Mouse (Mus musculus): ENCODE data around the gene Scn1b.

Gene Scn1b

DNA sequence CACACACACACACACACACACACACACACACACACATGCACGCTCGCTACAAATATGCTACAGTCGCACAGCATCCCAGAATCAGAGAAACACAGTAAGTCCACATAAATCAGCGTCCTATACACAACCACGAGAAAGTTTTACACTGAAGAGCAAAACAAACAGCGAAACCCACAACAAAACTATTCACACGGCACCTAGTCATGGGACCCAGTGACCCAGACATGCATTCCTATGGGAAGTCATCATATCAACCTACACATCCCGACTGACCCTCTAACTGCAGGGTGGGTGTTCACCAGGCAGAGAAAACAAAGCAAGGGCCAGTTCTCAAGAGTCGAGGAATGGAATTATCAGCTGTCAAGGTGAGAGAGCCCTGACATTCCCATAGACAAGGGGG is 22.5 kb upstream of the Scn1b start:
- no peak for DNase-seq

DNA sequence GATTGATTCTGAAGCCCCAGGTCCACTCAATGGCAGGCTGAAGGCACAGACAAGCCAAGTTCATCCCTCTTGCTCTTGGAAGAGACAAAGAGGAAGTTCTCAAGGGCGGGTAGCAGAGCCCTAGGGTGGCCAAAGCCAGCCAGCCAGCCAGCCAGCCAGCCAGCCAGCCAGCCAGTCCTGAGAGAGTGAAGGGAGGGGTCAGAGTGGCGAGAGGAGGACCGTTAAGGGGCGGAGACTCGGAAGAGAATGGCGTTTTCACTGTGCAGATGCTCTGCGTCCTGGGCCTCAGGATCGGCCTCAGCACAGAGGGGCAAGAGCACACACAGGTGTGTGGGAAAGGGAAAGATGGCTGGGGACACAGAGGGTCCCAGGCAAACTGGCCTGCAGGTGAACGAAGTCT is 22.0 kb upstream of the Scn1b start:
- DNase-seq, result peak; percentile 50

DNA sequence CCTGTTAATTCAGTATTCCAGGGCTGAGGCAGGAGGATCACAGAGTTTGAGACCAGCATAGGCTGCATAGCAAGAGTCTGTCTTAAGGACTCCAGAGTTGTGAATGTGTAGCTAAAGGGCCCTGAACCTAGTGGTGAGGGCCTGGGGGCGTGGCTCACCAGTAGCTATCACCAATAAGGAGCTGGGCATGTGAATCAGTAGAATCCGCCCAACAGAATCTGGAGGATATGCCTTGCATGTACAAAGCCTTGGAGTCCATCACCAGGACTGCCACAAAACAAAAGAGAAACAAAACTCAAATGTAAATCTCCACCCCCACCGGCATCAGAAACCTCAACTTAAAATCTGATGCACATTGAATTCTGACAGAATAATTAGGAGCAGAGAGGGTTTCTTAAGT is 21.3 kb upstream of the Scn1b start:
- DNase-seq, result no peak

DNA sequence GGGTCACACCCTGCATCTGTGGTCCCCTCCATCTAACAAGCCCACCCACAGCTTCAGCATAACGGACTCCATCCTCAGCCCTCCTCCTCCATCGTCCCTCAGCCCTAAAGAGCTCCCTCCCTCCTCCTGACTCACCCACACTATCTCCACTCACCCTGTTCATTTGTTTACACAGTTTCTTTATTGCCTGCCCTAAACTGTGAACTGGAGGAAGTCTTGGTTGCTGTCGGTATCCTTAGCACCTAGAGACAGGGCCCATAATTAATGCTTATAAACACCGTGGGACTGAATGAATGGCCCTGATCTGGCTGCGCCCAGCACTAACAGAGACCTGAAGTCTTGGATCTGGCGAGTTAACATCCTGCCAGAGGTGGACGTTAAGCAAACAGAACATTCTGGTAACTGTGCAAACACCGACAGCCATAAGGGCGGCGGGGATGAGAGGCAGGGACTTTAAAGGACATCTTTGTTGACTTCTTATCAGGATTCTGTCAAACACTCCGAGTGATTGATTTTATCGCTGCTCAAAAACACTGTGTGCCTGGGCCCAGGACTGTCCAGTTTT is 18.9 kb upstream of the Scn1b start:
- DNase-seq, result no peak

DNA sequence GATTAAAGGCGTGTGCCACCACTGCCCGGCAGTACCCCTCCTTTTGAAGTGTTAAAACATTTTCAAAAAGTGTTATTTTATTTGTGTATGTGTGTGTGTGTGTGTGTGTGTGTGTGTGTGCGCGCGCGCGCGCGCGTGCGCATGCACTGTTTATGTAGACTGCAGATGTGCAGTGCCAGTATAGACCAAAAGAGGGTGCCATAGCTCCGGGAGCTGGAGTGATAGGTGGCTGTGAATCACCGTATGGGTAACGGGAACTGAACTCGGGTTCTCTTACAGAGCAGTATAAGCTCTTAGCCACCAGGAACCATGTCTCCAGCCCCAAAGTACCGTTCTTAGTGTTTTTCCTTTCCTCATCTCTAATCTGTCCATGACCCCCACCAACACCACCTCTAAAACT is 18.1 kb upstream of the Scn1b start:
- no peak for DNase-seq

DNA sequence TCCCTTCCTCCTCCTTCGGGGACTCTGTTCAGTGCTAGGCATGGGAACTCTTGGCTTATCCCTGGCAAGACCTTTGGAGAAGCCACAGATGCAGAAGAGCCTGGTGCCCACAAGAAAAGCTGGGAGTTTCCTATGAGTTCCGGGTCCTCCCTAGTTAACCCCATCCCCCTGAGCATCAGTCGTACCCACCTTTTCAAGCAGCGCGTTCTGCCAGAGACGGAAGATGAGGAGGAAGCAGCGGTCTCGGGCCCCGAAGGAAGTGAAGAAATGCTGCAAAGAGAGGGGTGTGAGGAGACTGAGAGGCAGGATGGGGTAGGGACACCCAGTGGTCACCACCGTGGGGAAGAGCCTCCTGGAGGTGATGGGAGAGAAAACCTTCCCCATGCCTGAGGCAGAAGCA is 14.1 kb upstream of the Scn1b start:
- no peak for DNase-seq

DNA sequence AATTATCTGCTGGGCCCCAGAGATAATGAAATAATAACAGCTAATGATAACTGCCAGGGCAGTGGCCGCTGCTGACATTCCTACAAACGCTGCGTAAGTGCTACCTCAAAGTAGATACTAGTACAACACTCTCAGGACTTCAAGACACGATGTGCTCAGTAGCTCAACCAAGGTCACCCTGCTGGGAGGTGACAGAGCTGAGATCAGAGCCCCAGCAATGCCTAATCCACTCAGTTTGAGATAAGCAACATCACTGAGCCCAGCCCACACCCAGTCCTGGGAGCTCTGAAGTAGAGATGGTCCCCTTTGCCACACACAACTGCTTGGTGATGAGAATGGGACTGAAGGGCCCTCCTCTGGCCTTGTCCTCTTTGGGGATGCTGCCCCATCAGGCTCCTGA is 13.5 kb upstream of the Scn1b start:
- DNase-seq, result no peak

DNA sequence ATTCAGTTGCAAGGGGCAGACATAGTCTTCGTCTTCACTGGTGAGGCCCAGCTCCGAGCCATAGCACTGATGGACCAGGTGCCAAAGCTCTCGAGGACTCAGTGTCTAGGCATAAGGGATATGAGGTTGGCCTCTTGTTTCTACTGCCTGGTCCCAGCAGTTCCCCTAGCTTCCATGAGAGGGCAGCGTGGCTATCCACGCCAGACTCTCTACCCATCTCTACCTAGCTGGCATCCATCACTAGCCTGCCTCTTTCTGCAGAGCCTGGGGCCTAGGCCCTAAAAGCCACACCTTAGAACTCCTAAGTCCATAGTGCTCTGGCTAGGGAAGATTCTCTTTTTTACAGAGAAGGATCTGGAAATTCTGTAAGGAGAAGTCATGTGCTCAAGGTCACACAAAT is 13.0 kb upstream of the Scn1b start:
- DNase-seq, result peak; percentile 83

DNA sequence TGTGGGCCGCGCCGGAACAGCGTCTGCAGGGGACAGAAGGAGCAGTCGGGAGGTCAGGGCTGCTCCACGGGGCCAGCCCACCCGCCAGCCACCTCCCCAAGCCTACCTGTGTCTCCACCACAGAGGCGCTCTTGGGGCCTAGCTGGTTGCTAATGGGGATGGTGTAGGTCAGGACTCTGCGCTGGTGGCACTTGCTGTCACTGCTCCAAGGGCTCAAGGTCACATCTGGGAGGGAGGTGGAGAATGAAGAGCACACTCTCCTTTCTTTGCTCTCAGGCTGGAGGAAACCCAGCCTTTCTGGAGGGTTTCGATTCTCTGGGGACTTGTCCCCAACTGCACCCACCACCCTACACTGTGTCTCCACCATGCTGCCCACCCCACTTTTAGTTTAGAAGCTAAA is 8.9 kb upstream of the Scn1b start:
- DNase-seq, result no peak

DNA sequence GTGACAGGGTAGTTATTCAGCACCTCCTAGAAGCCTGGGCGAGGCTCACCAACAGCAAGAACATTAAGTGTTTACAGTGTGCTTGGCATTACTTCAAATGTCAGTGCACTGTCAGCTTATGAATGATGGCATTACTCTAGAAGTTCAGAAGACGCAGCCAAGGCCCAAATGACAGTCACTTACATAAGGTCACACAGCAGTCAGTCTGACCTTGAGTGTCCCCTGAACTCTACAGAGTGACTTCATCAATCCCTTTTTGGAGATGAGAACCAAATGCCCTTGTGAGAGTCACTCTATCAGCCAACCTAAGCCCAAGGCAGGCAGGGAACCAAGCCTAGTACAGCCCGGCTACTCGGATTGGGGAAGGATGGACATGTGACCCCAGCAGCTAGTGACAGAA is 5.1 kb upstream of the Scn1b start:
- DNase-seq, result no peak

DNA sequence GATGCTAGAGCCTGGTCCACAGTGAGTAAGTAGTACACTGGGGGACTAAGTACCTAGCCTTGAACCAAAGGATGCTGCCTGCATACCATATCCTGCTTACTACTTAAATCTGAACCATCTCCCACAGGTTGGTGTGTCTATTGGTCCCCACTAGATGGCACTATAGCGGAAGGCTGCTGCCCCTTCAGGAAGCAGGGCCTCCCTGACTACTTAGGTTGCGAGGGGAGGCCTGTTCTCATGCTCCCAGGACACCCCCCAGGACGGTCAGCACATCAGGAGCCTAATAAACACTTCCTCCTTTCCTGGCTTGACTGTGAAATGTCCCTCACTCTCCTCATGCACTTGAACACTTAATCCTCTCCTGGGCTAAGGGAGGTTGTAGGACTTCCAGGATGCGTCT is 4.0 kb upstream of the Scn1b start:
- peak; percentile 71 for DNase-seq

DNA sequence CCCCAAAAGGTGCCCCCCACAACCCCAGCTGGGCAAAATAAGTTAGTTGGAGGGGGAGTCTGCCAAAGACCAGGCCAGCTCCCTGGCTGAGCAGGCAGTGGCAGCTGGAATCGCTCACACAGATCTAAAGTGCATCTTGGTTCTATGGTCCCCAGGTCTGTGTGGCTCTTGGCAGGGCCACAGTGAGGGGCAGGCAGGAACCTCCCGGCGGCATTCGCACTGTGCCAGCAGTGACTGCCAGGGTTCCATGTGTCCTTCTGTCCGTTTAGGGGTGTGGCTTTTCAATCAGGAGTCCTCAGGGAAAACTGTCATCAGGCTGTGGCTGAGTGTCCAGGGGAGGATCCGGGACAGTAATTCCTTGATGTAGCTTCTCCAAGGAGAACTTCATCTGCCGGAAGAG is 3.4 kb upstream of the Scn1b start:
- DNase-seq, result no peak

DNA sequence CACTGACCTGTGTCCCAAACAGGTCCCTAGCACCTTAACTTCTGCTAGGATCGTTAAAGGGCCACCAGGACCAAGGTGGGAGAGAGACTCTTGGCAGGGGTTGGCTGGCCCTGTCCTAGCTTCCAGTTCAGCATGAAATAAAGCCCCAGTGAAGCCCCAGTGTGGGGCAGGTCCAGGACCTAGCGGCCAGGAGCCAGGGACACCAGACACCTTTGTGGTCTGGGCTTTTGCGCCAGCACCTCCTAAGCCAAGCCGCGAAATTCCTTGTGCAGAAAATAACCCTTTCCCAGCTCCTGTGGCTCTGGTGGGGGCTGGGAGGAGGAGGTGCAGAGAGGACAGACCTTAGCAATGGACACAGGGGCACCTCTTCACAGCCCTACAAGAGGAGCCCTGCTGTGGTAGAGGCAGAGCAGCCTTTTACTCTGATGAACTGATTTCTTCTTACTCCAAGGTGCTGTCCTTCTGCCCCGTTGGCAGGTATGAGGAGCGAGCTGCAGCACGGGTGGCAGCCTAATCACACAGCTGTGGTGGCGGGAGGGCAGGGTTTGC is 1.4 kb upstream of the Scn1b start:
- DNase-seq, result no peak

DNA sequence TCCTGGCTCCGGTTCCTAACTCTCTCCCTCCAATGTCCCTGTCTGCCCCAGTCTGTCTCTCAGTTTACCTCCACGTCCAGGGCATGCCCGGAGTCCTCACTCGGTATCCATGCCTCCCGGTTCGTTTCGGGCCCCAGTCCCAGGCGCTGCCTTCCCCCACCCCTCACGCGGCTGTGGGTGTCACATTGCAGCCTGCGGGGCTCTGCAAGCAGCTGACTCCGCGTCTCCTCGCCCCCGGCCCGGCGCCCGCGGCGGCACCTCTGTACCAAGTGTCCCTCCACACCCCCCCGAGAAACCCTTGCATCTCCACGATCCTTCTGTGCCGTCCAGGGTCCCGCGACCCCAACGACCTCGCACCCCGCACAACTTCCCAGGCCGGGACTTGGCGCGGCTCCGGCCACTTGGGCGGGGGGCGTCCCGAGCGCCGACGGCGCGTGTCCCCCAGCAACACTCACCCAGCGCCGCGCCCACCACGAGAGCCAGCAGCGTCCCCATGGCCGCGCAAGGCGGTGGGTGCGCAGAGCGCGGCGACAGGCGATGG is 522 bp downstream of the Scn1b start:
- no peak for DNase-seq

DNA sequence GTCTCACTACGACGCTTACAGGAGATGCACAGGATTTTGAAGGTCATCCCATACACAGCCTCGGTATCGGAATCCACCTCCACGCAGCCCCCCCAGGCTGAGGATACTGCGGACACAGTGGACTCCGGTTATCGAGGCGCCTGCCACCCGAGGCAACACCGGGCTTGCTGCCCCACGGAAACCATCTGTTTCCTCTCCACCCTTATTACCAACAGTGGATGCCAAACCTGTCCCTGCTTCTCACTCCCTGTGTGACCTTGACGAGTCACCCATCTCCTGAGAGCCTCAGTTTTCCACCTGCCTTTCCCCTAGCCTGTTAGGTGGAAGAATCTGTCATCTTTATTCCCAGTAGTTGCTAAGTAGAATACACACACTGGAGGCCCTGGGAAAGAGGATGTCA is 1.7 kb downstream of the Scn1b start:
- no peak for DNase-seq

DNA sequence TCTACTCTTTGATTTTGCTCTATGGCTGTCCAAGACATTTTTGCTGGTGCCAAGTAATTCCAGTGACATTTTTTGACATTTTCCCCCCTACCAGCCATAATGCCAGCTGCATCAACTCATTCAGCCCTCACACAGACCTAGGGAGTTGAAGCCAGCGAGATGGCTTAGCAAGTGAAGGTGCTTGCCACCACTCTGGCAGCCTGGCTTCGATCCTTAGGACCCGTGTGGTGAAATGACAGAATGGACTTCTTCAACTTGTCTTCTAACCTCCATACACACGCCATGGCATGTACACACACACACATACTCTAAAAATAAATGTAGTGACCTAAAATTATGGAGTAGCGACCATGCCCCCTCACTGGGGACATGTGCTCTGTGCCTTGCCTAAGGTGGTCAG is 2.4 kb downstream of the Scn1b start:
- no peak for DNase-seq

DNA sequence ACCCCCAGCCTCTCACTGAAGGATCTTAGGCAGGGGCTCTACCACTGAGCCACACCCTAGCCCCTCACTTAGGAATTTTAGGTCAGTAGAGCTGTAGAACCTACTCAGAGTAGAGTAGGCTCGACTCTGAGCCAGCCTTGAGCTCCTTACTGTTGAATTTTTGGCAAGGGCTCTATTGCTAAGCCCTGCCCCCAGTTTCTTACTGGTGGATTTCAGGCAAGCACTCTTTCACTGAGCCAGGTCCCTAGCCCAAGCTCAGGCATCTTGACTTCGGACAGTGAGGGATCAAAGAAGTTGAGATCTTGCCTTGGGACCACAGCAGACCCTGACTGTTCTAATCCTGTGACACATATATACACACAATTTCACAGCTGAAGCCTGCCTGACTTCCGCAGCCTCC is 3.1 kb downstream of the Scn1b start:
- DNase-seq, result no peak

DNA sequence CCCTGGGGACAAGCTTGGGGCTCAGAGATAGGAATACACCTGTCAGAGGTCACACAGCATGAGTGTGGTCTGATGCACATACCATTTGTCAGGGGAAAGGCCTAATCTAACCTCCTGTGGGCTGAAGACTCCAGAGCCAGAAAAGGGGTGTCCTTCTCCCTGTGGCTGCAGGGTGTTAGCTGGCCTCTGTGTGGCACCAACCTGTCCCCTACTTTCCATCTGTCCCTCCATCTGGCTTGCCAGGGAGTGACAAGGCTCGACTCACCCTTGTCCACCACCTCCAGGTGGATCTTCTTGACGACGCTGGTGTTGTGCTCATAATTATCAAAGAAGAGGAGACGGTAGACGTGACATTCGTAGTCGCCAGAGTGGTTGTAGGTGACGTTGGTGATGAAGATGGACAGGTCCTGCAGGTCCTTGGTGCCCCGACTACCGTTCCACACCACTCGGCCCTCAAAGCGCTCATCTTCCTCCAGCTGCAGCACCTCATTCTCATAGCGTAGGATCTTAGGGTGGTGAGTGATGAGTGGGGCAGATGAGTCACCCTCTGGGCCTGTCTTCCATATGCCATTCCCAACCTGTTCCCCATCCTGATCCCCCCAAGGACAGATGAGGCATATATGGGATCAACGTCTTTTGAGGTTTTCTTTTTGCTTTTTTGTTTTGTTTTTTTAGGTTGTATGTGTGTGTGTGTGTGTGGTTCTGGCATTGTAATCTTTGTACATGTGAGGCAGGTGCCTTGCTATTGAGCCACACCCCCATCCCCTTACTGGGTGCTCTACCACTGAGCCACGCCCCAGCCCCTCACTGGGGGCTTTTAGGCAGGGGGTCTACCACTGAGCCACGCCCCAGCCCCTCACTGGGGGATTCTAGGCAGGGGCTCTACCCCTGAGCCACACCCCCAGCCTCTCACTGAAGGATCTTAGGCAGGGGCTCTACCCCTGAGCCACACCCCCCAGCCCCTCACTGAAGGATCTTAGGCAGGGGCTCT is 3.9 kb downstream of the Scn1b start:
- DNase-seq, result no peak

DNA sequence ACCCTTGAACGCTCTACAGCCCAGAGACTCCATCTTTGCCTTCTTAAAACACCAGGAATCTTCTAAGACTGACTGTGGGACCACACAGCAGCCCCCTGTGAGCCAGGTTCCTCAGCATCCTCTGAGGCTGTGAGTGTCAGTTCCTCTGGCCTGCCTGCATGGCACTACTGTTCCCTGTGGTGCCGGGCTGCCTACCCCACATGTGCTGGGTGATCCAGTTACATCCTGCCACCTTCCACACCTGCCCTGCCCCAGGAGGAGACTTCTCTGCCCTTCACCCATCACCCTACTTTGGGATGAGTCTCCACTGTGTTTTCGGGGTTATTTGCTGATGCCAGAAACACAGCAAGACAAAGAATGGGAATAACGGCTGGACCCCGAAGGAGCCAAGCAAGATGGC is 7.2 kb downstream of the Scn1b start:
- no peak for DNase-seq

DNA sequence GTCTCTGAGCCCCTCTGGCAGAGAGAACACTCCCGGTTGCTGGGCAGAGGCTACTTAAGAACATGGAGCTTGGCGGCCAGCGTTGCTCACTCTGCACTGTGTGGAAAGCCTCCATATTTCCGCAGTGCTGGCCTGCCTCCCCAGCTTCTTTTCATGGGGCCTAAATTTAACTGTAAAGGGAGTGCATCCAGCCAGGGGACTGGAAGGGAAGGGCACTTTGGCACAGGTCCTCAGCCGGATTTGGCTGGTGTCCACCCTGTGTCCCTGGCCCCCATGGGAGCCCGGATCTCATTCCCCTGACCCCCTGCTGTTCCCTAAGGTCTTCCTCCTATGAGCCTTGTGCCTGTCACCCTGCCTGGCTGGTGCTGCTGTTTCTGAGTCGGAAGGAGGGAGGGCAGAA is 8.3 kb downstream of the Scn1b start:
- no peak for DNase-seq

DNA sequence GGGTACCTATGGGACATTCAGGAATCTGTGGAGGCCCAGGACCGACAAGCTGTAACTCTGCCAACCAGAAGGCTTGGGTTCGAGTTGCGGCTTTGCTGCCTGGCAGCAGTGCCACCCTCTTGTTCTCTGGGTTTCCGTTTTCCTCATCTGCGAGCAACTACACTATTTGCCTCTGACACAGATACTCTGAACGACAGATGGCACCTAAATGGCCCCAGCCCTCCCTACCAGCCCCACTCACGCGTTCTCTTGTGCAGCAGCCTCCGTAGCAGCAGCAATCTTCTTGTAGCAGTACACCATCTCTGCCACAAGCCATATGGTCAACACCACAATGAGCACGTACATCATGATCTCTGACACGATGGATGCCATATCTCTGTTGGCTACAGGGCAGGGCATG is 9.3 kb downstream of the Scn1b start:
- no peak for DNase-seq

DNA sequence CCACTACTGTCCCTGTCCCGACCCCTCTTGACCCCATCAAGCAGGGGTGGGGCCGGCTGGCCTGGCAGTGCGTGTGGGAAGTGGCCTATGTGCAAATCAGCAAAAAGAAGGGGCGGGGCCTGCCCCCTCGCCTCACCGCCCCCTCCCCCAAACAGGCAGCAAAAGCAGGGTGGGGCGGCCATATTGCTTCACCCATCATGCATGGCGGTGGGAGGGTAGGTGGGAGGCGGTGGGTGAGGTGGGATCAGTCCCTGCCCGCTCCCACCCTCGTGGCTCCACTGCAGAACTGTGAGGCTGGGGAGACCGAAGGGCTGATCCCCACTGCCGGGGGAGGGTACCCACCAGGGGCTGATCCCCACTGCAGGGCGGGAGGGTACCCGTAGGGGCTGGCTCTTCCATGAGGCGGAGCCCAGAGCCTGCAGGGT is 10.1 kb downstream of the Scn1b start:
- DNase-seq, result no peak

DNA sequence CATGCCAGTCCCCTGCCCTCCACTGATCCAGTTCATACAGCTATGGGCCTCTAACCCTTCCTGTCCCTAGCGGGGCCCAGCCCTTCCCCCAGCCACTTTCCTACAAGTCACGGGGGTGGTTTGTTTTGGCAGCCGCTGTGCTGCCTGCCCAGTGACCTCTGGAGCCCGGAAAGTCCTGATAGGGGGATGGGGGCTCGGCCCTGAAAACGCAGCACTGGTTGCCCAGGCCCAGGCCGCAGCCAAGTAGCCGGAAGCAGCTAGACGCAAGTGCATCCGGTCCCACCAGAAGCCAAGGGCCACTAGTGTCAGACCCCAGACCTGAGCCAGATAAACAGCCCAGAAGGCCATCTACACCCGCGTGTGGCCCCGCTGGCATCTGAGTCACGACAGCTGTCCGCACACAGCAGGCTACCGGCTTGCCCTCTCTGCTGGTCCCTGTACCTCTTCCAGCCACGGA is 11.2 kb downstream of the Scn1b start:
- no peak for DNase-seq

DNA sequence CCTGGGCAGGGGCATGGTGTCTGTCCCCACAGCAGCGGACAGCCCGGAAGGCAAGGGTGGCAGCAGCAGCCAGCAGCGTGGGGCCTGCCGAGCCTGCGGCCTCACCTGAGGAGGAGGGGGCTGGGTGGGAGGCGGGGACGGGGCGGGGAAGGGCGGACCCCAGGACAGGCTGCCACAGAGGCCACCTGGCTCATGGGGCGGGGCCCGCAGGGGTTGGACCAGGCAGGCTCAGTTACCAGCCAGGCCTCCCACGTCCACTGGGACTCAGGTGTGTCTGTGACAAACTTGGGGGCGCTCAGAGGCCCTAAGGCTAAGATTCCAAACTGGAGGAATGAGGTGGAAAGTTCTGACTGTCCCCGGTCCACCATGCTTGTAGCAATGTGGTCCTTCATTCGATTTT is 11.6 kb downstream of the Scn1b start, which contains the start of gene Hpn:
Gene Hpn, minus strand, starts transcription at position 109 of the 400 bp plus-strand sequence.
- DNase-seq, result no peak

All from thymus, postnatal 25 days (tissue).